ENCODE assay signal across 18 mouse cellular contexts in genomic region chr7:3453486-3454183, GRCm38 (mm10). TPM values are rescaled to one million over a fixed set of nuclear protein-coding genes. Genes with fewer than 3 reads are reported as not detected.
DNase-seq lines count a peak whose midpoint lies in the region; ATAC-seq and TF ChIP-seq lines count a peak whose summit lies in the region.
"Had no signal": no experiment of that assay in that cellular context is flagged by ENCODE, and none has a peak within 500 bp of the region (broad histone marks: within the 10 kb centered on the region; RNA-seq: fewer than 3 reads in every experiment).

No protein-coding gene starts in this region.

- intact Hi-C loops in left cerebral cortex, adult 2 months (cut with DNase I), result loop anchor here (5.0 kb wide), 1 partner anchor 61 kb away; the partner anchor contains the start of gene Cacng8

- ATAC-seq in forebrain, embryonic 14.5 days, result no peak

- no peak overlapping the region for H3K9ac ChIP-seq in forebrain, embryonic 14.5 days (ENCODE audit: low read length)
- no peak overlapping the region for H3K9ac ChIP-seq in MEL (ENCODE audit: control insufficient read depth, low read depth, low read length, poor library complexity, severe bottlenecking)
- H3K9ac ChIP-seq: embryonic facial prominence, embryonic 15.5 days; heart, embryonic 15.5 days; hindbrain, embryonic 14.5 days; kidney, embryonic 15.5 days had no signal

- no peaks in the 10 kb centered on the region for H3K4me1 ChIP-seq in forebrain, embryonic 14.5 days (ENCODE audit: control insufficient read depth, insufficient read depth, low read length)
- H3K4me1 ChIP-seq in forebrain, embryonic 10.5 days, result no peaks in the 10 kb centered on the region; the same call in 1 of the 2 replicates
- H3K4me1 ChIP-seq in MEL (ENCODE audit: control insufficient read depth in 1 of 2, insufficient read depth in 2 of 2, low read length in 2 of 2), result peaks cover 0 to 9% of the 10 kb centered on the region in 2 experiments; a peak in 2 of 4 replicates
- H3K4me1 ChIP-seq: embryonic facial prominence, embryonic 15.5 days; heart, embryonic 15.5 days; kidney, embryonic 15.5 days had no signal

- TF ChIP-seq EP300 in MEL (IDR thresholded peaks at IDR 0.05; ENCODE audit: low read depth in 1 of 2, low read length in 2 of 2), result no peak

- H3K4me3 ChIP-seq in forebrain, embryonic 14.5 days (ENCODE audit: low read depth, low read length), result no peak overlapping the region
- H3K4me3 ChIP-seq in forebrain, embryonic 10.5 days, result no peak overlapping the region
- H3K4me3 ChIP-seq in left cerebral cortex, adult 2 months, result no peak overlapping the region
- H3K4me3 ChIP-seq in MEL (ENCODE audit: control insufficient read depth in 1 of 2, insufficient read depth in 1 of 2, low read depth in 2 of 2, low read length in 2 of 2), result no peak overlapping the region
- H3K4me3 ChIP-seq: embryonic facial prominence, embryonic 15.5 days; heart, embryonic 15.5 days; kidney, embryonic 15.5 days had no signal

- TF ChIP-seq POLR2A in MEL (IDR thresholded peaks at IDR 0.05; ENCODE audit: control insufficient read depth in 1 of 2, insufficient read depth in 1 of 2, low read depth in 1 of 2, low read length in 2 of 2, poor library complexity in 1 of 2), result no peak

- H3K4me2 ChIP-seq in forebrain, embryonic 14.5 days (ENCODE audit: low read length), result no peak overlapping the region
- H3K4me2 ChIP-seq: embryonic facial prominence, embryonic 15.5 days; heart, embryonic 15.5 days; hindbrain, embryonic 14.5 days; kidney, embryonic 15.5 days had no signal

- TF ChIP-seq CTCF in left cerebral cortex, adult 2 months (IDR thresholded peaks at IDR 0.05), result peak; percentile 19
- TF ChIP-seq CTCF in MEL (IDR thresholded peaks at IDR 0.05 in 2 of 3, conservative IDR thresholded peaks at IDR 0.05 in 1 of 3; ENCODE audit: control insufficient read depth in 1 of 3, insufficient read depth in 1 of 3, low read depth in 2 of 3, low read length in 3 of 3, poor library complexity in 1 of 3, severe bottlenecking in 1 of 3), result peak; percentile 18 to 52 (median 49); a peak in 5 of 6 replicates

- H3K79me2 ChIP-seq in MEL (ENCODE audit: control insufficient read depth, insufficient read depth, low read length, poor library complexity), result no peaks in the 10 kb centered on the region

- H3K36me3 ChIP-seq in forebrain, embryonic 14.5 days (ENCODE audit: control insufficient read depth, insufficient read depth, low read length), result no peaks in the 10 kb centered on the region
- H3K36me3 ChIP-seq in forebrain, embryonic 10.5 days (replicated peaks), result no peaks in the 10 kb centered on the region
- peaks cover 0 to 3% of the 10 kb centered on the region in 2 experiments; a peak in 2 of 4 replicates for H3K36me3 ChIP-seq in MEL (ENCODE audit: control insufficient read depth in 1 of 2, insufficient read depth in 2 of 2, low read length in 2 of 2)
- H3K36me3 ChIP-seq: embryonic facial prominence, embryonic 15.5 days; heart, embryonic 15.5 days; kidney, embryonic 15.5 days had no signal

- no peak overlapping the region for H3K27ac ChIP-seq in forebrain, embryonic 14.5 days (ENCODE audit: low read depth, low read length)
- H3K27ac ChIP-seq in forebrain, embryonic 10.5 days, result no peak overlapping the region
- no peak overlapping the region for H3K27ac ChIP-seq in left cerebral cortex, adult 2 months
- no peak overlapping the region for H3K27ac ChIP-seq in MEL (ENCODE audit: control insufficient read depth, low read depth, low read length)
- H3K27ac ChIP-seq: embryonic facial prominence, embryonic 15.5 days; heart, embryonic 15.5 days; hindbrain, embryonic 14.5 days; kidney, embryonic 15.5 days had no signal

- WGBS in forebrain, embryonic 14.5 days, result 63% methylated on average over 10 of the region's 11 CpGs
- 56% methylated on average over 11 of the region's 11 CpGs for WGBS in forebrain, embryonic 10.5 days

- no peaks in the 10 kb centered on the region for H3K27me3 ChIP-seq in forebrain, embryonic 14.5 days (replicated peaks; ENCODE audit: control insufficient read depth, insufficient read depth, low read length)
- H3K27me3 ChIP-seq in forebrain, embryonic 10.5 days (ENCODE audit: poor library complexity, severe bottlenecking), result no peaks in the 10 kb centered on the region
- no peaks in the 10 kb centered on the region for H3K27me3 ChIP-seq in MEL (ENCODE audit: control insufficient read depth in 1 of 2, insufficient read depth in 2 of 2, low read length in 2 of 2)
- H3K27me3 ChIP-seq: embryonic facial prominence, embryonic 15.5 days; kidney, embryonic 15.5 days had no signal

- DNase-seq in forebrain, embryonic 14.5 days (ENCODE audit: low spot score), result peak; percentile 25
- DNase-seq in forebrain, embryonic 10.5 days (ENCODE audit: extremely low spot score, low spot score), result no peak
- DNase-seq in left cerebral cortex, adult 2 months (ENCODE audit: extremely low spot score in 1 of 2, low spot score in 2 of 2), result no peak
- no peak for DNase-seq in left cerebral cortex, adult 11 months (ENCODE audit: low spot score)
- DNase-seq in MEL (ENCODE audit: low read depth, low spot score), result peak; percentile 44
- peak; percentile 45 for DNase-seq in retina, embryonic 14.5 days (ENCODE audit: low spot score)
- no peak for DNase-seq in ovary, postnatal 36 days (ENCODE audit: low spot score)
- DNase-seq: cerebellum, adult 9-11 months; gastrocnemius, postnatal 36 days; right cerebral cortex, adult 18-20 months had no signal

- H3K9me3 ChIP-seq in forebrain, embryonic 14.5 days (replicated peaks; ENCODE audit: control insufficient read depth, low read length), result no peaks in the 10 kb centered on the region
- H3K9me3 ChIP-seq in forebrain, embryonic 10.5 days, result no peaks in the 10 kb centered on the region
- H3K9me3 ChIP-seq in MEL (replicated peaks; ENCODE audit: insufficient read depth, low read length), result no peaks in the 10 kb centered on the region
- H3K9me3 ChIP-seq: embryonic facial prominence, embryonic 15.5 days; heart, embryonic 15.5 days; kidney, embryonic 15.5 days had no signal

- peak; percentile 57 for TF ChIP-seq RAD21 in MEL (IDR thresholded peaks at IDR 0.05; ENCODE audit: low read depth, low read length)

TF ChIP-seq in MEL, 35 proteins besides CTCF, POLR2A, EP300 and RAD21:
- TF ChIP-seq SMC3 (IDR thresholded peaks at IDR 0.05; ENCODE audit: low read depth, low read length) (peak; percentile 59), CHD1 (IDR thresholded peaks at IDR 0.05; ENCODE audit: low read depth, low read length) (no peak), ZNF384 (IDR thresholded peaks at IDR 0.05; ENCODE audit: low read depth, low read length) (peak; percentile 85), GATA1 (IDR thresholded peaks at IDR 0.05; ENCODE audit: low read depth, low read length) (no peak), GABPA (IDR thresholded peaks at IDR 0.05; ENCODE audit: low read depth, low read length) (no peak), NELFE (IDR thresholded peaks at IDR 0.05; ENCODE audit: low read depth, low read length) (no peak), MAZ (IDR thresholded peaks at IDR 0.05; ENCODE audit: low read depth, low read length) (no peak), USF2 (IDR thresholded peaks at IDR 0.05; ENCODE audit: borderline replicate concordance in 1 of 2, insufficient read depth in 1 of 2, low read depth in 1 of 2, low read length in 2 of 2) (no peak), NRF1 (IDR thresholded peaks at IDR 0.05; ENCODE audit: insufficient read depth, low read depth, low read length, poor library complexity, severe bottlenecking) (no peak), ELF1 (IDR thresholded peaks at IDR 0.05; ENCODE audit: low read depth, low read length) (no peak), USF1 (IDR thresholded peaks at IDR 0.05; ENCODE audit: low read depth, low read length) (no peak), MYB (IDR thresholded peaks at IDR 0.05; ENCODE audit: low read depth, low read length) (no peak), JUND (IDR thresholded peaks at IDR 0.05; ENCODE audit: low read depth, low read length) (no peak), ZC3H11A (IDR thresholded peaks at IDR 0.05; ENCODE audit: low read depth, low read length) (peak; percentile 48)

RNA-seq across cellular contexts. Expression of gene Cacng6, which starts 29.6 kb away (rescaled TPM):
- 0.09 TPM in 1 of 2 replicates, not detected in the other for polyA plus RNA-seq in forebrain, embryonic 14.5 days (2014; fragmentation: Nextera tagmentation; extraction: Ambion mirVana)
- polyA plus RNA-seq in forebrain, embryonic 10.5 days (2016; fragmentation: Nextera tagmentation; extraction: Ambion mirVana), result 0.22 and 0.27 TPM in 2 replicates
- total RNA-seq in left cerebral cortex, adult 2 months (2021), result 1 to 10 TPM; 1.2 TPM
- total RNA-seq in MEL (2012; rRNA removed), result not detected in 2 replicates
- under 1 TPM in 1 of 2 experiments, not detected in 1; 0.08 TPM for polyA plus RNA-seq in MEL (2012; ENCODE audit: insufficient read depth in 1 of 2, insufficient read length in 2 of 2, low read depth in 1 of 2, low replicate concordance in 2 of 2, missing spikeins in 1 of 2)
- total RNA-seq: monocyte, adult 5-6 weeks had no signal
- polyA plus RNA-seq: hindbrain, embryonic 14.5 days had no signal

RNA-seq across cellular contexts. Expression of gene Tarm1, which starts 48.8 kb away (rescaled TPM):
- polyA plus RNA-seq in forebrain, embryonic 14.5 days (2014; fragmentation: Nextera tagmentation; extraction: Ambion mirVana), result not detected in 2 replicates
- not detected in 2 replicates for polyA plus RNA-seq in forebrain, embryonic 10.5 days (2016; fragmentation: Nextera tagmentation; extraction: Ambion mirVana)
- under 1 TPM in 1 of 2 experiments, not detected in 1; 0.28 TPM for total RNA-seq in left cerebral cortex, adult 2 months (2021)
- 1.7 and 1.9 TPM in 2 replicates for total RNA-seq in MEL (2012; rRNA removed)
- 1 to 10 TPM in 1 of 2 experiments, not detected in 1; 1.1 TPM for polyA plus RNA-seq in MEL (2012; ENCODE audit: insufficient read depth in 1 of 2, insufficient read length in 2 of 2, low read depth in 1 of 2, low replicate concordance in 2 of 2, missing spikeins in 1 of 2)
- total RNA-seq: gastrocnemius, postnatal 36 days; layer of hippocampus, postnatal 14 days had no signal
- polyA plus RNA-seq: heart, embryonic 15.5 days; hindbrain, embryonic 14.5 days; limb, embryonic 11.5 days; neural tube, embryonic 14.5 days had no signal

Comparison
In these comparisons a context has a peak if more than half of its experiments do, and no peak if none do; other contexts are left out.
1. DNase-seq: peak in forebrain, embryonic 14.5 days (single experiment), MEL (single experiment) and retina, embryonic 14.5 days (single experiment); none in forebrain, embryonic 10.5 days (single experiment), left cerebral cortex, adult 2 months (0 of 2), left cerebral cortex, adult 11 months (single experiment) and ovary, postnatal 36 days (single experiment).